Mouse (Mus musculus): ENCODE results near the gene Cyp4f16. TPM values are rescaled to one million over a fixed set of nuclear protein-coding genes. Genes with fewer than 3 reads are reported as not detected.
"Not testable (repeated sequence)": the region's sequence is repeated elsewhere in the genome, so short reads cannot be mapped to it uniquely, and the experiment has no call there.

Gene Cyp4f16
- polyA plus RNA-seq (2012; ENCODE audit: insufficient read depth, insufficient read length, missing spikeins): 6.3 and 7.3 TPM in 2 replicates

GRCm38 (mm10) chr17:32536051-32536866, at the start of gene Cyp4f16:
Cyp4f16 (plus strand) TSS chr17:32536558.
- not testable (repeated sequence) for H3K4me1 ChIP-seq (ENCODE audit: control insufficient read depth, insufficient read depth, insufficient read length, low read length)
- peak within 1 kb of the TSS; percentile 36; the same call in 1 of the 2 replicates for H3K27ac ChIP-seq (replicated peaks; ENCODE audit: low read depth, low read length)
- peak within 1 kb of the TSS; percentile 61 for H3K4me3 ChIP-seq (ENCODE audit: insufficient read depth, low read depth, low read length)

DNA sequence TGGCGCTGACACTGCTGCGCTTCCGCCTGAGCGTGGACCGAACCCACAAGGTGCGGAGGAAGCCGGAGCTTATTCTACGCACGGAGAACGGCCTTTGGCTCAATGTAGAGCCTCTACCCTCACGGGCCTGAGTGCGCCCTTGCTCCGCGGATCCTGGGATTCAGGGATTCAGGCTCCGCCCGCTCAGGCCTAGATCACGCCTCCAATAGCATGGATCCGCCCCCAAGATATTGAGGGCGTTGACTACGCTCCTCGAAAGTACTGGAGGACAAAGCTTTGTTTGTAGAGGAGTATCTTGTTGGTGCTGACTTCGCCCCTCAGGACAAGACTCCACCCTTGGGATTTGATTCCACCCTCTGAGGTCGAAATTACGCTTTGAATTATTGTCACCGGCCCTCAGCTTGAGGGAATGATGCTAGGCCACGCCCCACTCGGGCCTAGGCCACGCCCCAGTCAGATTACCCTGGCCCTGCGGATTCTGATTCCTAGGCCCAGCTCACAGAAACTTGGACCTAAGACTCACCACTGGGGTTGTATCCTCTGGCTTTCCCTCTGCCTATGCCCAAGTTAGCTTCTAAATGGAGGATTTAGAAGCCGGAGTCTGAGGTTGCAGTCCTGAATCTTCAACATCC, 43.9 kb upstream of the Cyp4f16 start:
- peak overlapping the region; percentile 55 for H3K4me3 ChIP-seq (ENCODE audit: insufficient read depth, low read depth, low read length)
- H3K4me1 ChIP-seq (ENCODE audit: control insufficient read depth, insufficient read depth, insufficient read length, low read length): 0 out of 2 replicates have a peak, but pooled peaks cover 5% of the 10 kb centered on the region
- no peak overlapping the region for H3K27ac ChIP-seq (replicated peaks; ENCODE audit: low read depth, low read length)

- no peak overlapping the region for H3K27ac ChIP-seq (replicated peaks; ENCODE audit: low read depth, low read length)
- H3K4me3 ChIP-seq (ENCODE audit: insufficient read depth, low read depth, low read length): no peak overlapping the region
- H3K4me1 ChIP-seq (ENCODE audit: control insufficient read depth, insufficient read depth, insufficient read length, low read length): 0 out of 2 replicates have a peak, but pooled peaks cover 5% of the 10 kb centered on the region
These were observed 41.8 kb upstream of the Cyp4f16 start for GRCm38 (mm10) chr17:32494601-32495000.

GRCm38 (mm10) chr17:32500511-32500910, 35.8 kb upstream of the Cyp4f16 start:
- not testable (repeated sequence) for H3K4me1 ChIP-seq (ENCODE audit: control insufficient read depth, insufficient read depth, insufficient read length, low read length); H3K27ac ChIP-seq (replicated peaks; ENCODE audit: low read depth, low read length); H3K4me3 ChIP-seq (ENCODE audit: insufficient read depth, low read depth, low read length)

- H3K4me1 ChIP-seq (ENCODE audit: control insufficient read depth, insufficient read depth, insufficient read length, low read length): no peaks in the 10 kb centered on the region
- H3K27ac ChIP-seq (replicated peaks; ENCODE audit: low read depth, low read length): no peak overlapping the region
These were observed 35.3 kb upstream of the Cyp4f16 start for GRCm38 (mm10) chr17:32501051-32501450.

DNA sequence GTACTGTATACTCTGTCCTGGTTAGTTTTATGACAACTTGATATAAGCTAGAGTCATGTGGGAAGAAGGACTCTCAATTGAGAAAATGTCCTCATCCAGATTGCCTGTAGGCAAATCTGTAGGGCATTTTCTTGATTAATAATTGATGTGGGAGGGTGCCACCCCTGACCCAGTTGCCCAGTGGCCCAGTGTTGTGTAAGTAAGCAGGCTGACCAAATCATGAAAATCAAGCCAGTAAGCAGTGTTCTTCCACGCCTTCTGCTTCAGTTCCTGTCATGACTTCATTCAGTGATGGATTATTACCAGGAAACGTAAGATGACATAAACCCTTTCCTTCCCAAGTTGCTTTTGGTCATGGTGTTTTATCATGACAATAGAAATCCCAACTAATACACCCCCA, 33.2 kb upstream of the Cyp4f16 start:
- Histone ChIP-seq H3K27ac (replicated peaks; ENCODE audit: low read depth, low read length) (no peak overlapping the region), H3K4me3 (ENCODE audit: insufficient read depth, low read depth, low read length) (no peak overlapping the region), H3K4me1 (ENCODE audit: control insufficient read depth, insufficient read depth, insufficient read length, low read length) (peaks cover 3% of the 10 kb centered on the region; the same call in 1 of the 2 replicates)

More at GRCm38 (mm10) chr17:32501051-32501450, 35.3 kb upstream of the Cyp4f16 start:
- no peak overlapping the region for H3K4me3 ChIP-seq (ENCODE audit: insufficient read depth, low read depth, low read length)

DNA sequence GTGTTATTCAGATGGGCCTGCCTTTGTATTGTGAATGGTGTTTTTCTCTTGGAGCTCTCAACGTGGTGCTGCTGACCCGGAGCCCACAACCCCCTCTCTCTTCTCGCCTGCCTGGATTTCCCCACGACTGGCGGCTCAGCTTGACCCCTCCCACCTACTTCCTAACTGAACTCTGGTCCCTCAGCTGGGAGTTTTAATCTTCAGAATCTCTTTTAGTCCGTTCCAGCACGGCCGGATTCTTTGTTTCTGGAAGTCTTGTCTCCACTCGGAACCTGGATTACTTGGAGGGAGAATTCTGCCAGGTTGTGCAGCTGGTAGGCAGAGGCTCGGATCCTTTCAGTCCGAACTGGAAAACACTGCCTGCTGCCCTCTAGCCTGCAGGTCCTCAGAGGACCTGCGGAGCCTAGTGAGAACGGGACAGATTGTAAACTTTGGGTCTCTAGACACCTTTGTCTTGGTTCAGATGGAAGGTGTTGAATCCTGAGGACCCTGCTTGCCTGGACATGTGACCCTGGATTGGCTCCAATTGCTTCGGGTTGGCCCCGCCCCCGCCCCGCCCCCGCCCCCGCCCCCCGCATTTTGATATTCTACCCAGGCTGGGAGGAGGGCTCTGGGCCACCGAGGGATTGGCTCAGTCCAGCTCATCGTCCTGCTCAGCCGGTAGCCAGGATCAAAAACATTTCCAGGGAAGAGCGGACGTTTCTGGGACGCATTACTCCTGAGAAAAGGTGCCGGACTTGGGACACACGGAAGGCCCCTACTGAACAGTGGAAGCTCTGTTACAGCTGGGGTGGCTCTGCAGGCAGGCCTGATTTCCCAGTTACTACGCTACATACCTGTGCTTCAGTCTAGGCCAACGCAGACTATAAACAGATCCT, 30.3 kb upstream of the Cyp4f16 start, which contains the start of gene Cyp4f17:
Gene Cyp4f17, plus strand, starts transcription at position 200 of the 878 bp plus-strand sequence.
- Histone ChIP-seq H3K4me1 (ENCODE audit: control insufficient read depth, insufficient read depth, insufficient read length, low read length) (peaks cover 5% of the 10 kb centered on the region; the same call in 1 of the 2 replicates), H3K4me3 (ENCODE audit: insufficient read depth, low read depth, low read length) (peak within 1 kb of the TSS; percentile 56), H3K27ac (replicated peaks; ENCODE audit: low read depth, low read length) (peak within 1 kb of the TSS; percentile 17)

- Histone ChIP-seq H3K4me3 (ENCODE audit: insufficient read depth, low read depth, low read length) (peak overlapping the region; percentile 56), H3K4me1 (ENCODE audit: control insufficient read depth, insufficient read depth, insufficient read length, low read length) (peaks cover 5% of the 10 kb centered on the region; the same call in 1 of the 2 replicates), H3K27ac (replicated peaks; ENCODE audit: low read depth, low read length) (peak overlapping the region; percentile 16)
These were observed 29.6 kb upstream of the Cyp4f16 start for GRCm38 (mm10) chr17:32506729-32507245.

DNA sequence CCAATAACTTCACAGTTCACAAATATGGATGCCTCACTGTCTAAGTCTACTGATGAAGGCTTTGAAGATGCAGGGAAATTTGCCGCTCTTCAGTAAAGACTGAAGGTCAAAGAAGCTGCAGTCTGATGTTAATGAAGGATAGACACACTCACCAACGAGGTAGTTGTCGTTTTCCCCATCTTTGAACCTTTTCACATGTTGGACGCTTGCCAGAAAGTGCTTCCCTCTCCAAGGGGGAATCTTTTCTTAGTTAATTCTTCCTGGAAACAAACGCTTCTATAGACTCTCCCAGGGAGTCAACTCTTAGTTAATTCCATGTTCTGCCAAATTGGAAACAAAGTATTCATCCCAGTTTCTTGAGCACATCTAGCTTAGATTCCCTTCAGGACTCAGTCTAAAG, 20.2 kb upstream of the Cyp4f16 start:
- H3K27ac ChIP-seq (replicated peaks; ENCODE audit: low read depth, low read length): no peak overlapping the region
- no peak overlapping the region for H3K4me3 ChIP-seq (ENCODE audit: insufficient read depth, low read depth, low read length)
- H3K4me1 ChIP-seq (ENCODE audit: control insufficient read depth, insufficient read depth, insufficient read length, low read length): no peaks in the 10 kb centered on the region

- H3K4me3 ChIP-seq (ENCODE audit: insufficient read depth, low read depth, low read length): no peak overlapping the region
- H3K27ac ChIP-seq (replicated peaks; ENCODE audit: low read depth, low read length): no peak overlapping the region
- no peaks in the 10 kb centered on the region for H3K4me1 ChIP-seq (ENCODE audit: control insufficient read depth, insufficient read depth, insufficient read length, low read length)
These were observed 14.4 kb upstream of the Cyp4f16 start for GRCm38 (mm10) chr17:32521981-32522380.

DNA sequence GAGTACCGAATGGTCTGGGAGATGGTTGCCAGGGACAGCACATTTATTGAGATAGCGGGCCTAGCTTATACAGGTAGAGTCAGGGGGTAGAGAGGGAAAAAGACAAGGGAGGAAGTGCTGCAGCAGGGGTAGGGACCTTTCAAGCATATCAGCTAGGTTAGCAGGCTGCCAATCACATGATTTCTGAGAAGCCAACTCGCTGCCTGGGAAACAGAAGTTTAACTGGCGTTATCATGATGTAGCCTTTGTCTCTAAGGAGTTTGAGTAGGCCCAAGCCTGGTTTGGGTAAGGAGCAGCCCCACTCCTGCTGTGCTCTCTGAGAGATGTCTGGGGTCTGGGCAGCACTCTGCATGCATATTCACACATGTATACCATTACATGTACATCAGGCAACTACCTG, 14.0 kb upstream of the Cyp4f16 start:
- no peaks in the 10 kb centered on the region for H3K4me1 ChIP-seq (ENCODE audit: control insufficient read depth, insufficient read depth, insufficient read length, low read length)
- no peak overlapping the region for H3K27ac ChIP-seq (replicated peaks; ENCODE audit: low read depth, low read length)
- no peak overlapping the region for H3K4me3 ChIP-seq (ENCODE audit: insufficient read depth, low read depth, low read length)

- Histone ChIP-seq H3K4me1 (ENCODE audit: control insufficient read depth, insufficient read depth, insufficient read length, low read length) (no peaks in the 10 kb centered on the region), H3K4me3 (ENCODE audit: insufficient read depth, low read depth, low read length) (no peak overlapping the region), H3K27ac (replicated peaks; ENCODE audit: low read depth, low read length) (no peak overlapping the region)
These were observed 13.5 kb upstream of the Cyp4f16 start for GRCm38 (mm10) chr17:32522816-32523215.

DNA sequence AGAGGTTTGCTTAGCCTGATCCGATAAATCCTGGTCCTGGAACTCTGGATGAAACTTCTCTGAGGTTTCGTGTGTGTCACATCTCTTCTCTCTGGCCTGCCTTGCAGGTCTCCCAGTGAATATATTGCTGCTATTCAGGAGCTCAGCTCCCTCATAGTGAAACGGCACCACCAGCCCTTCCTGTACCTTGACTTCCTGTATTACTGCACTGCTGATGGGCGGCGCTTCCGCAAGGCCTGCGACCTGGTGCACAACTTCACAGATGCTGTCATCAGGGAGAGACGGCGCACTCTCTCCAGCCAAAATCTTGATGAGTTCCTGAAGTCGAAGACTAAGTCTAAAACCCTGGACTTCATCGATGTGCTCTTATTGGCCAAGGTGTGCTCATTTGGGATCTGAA, 12.5 kb upstream of the Cyp4f16 start:
- Histone ChIP-seq H3K4me3 (ENCODE audit: insufficient read depth, low read depth, low read length) (peak overlapping the region; percentile 59), H3K4me1 (ENCODE audit: control insufficient read depth, insufficient read depth, insufficient read length, low read length) (no peaks in the 10 kb centered on the region), H3K27ac (replicated peaks; ENCODE audit: low read depth, low read length) (peak overlapping the region; percentile 31; the same call in 1 of the 2 replicates)

DNA sequence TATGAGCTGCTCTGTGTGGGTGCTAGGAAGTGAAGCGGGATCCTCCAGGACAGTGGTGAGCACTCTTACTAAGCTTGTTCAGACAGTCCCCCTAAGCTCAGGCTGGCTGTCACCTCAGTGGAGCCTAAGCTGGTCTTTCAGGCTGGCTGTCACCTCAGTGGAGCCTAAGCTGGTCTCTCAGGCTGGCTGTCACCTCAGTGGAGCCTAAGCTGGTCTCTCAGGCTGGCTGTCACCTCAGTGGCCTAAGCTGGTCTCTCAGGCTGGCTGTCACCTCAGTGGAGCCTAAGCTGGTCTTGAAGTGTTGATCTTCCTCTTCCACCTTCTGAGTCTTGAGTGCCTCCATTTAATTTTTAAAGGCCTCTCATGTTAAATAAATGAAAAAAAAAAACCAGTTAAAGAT, 10.0 kb upstream of the Cyp4f16 start:
- H3K4me3 ChIP-seq (ENCODE audit: insufficient read depth, low read depth, low read length); H3K4me1 ChIP-seq (ENCODE audit: control insufficient read depth, insufficient read depth, insufficient read length, low read length); H3K27ac ChIP-seq (replicated peaks; ENCODE audit: low read depth, low read length): not testable (repeated sequence)

All from brown adipose tissue, adult 24 weeks (tissue).